Mouse (Mus musculus) left cerebral cortex, adult 2 months (tissue): ENCODE measurements around the gene Scn4b. TPM values are rescaled to one million over a fixed set of nuclear protein-coding genes. Genes with fewer than 3 reads are reported as not detected.
A peak's percentile ranks its signal among the peaks of the same experiment; 100 is the strongest.

ENCODE experiments used
- DNase-seq, 2 experiments: peaks; one replicate each; pipeline ENCODE4 v3.0.0; 2021 to 2022; ENCODE audit warnings: low spot score in 2 of 2, mixed read lengths in 1 of 2; ENCODE audit errors: extremely low spot score in 1 of 2
- H3K27ac ChIP-seq: fragments of 200-600 bp; 2 replicates; pipeline ENCODE4 v1.8.1; 2022
- H3K4me3 ChIP-seq: fragments of 200-600 bp; 2 replicates; pipeline ENCODE4 v1.8.1; 2022
- CTCF ChIP-seq: fragments of 200-600 bp; IDR thresholded peaks from 2 replicates; pipeline ENCODE4 v1.8.1; 2022; ENCODE audit warnings: antibody characterized with exemption, mild to moderate bottlenecking, moderate library complexity
- intact Hi-C: fragments of 180-260 bp; cut with DNase I; formaldehyde crosslinking; loops from one replicate; pipeline ENCODE4 v1.15.1; 2025
- total RNA-seq, 2 experiments: library from RNA; stranded (reverse); gene quantifications; 2 replicates each; pipeline ENCODE4 v1.2.3; 2021

Gene Scn4b
- total RNA-seq, 2 experiments from 2014 or later: 52.1 to 74.9 TPM

GRCm38 (mm10) chr9:45130119-45130518, 8.1 kb upstream of the Scn4b start:
- Histone ChIP-seq H3K27ac (no peak overlapping the region), H3K4me3 (no peak overlapping the region)
- intact Hi-C loops: no loop called here
- no peak for DNase-seq
- TF ChIP-seq CTCF: no peak

GRCm38 (mm10) chr9:45133484-45134310, 4.5 kb upstream of the Scn4b start:
- DNase-seq: no peak
- intact Hi-C loops: no loop called here
- no peak overlapping the region for H3K4me3 ChIP-seq
- peak; percentile 55 for TF ChIP-seq CTCF
- H3K27ac ChIP-seq: no peak overlapping the region

GRCm38 (mm10) chr9:45136442-45137169, 1.6 kb upstream of the Scn4b start:
- Histone ChIP-seq H3K27ac (no peak overlapping the region), H3K4me3 (no peak overlapping the region)
- TF ChIP-seq CTCF: no peak
- no peak for DNase-seq
- intact Hi-C loops: no loop called here

- DNase-seq: no peak
Measured at GRCm38 (mm10) chr9:45139082-45139481, 887 bp downstream of the Scn4b start.

GRCm38 (mm10) chr9:45140945-45141344, 2.8 kb downstream of the Scn4b start:
- Histone ChIP-seq H3K27ac (no peak overlapping the region), H3K4me3 (no peak overlapping the region)
- TF ChIP-seq CTCF: no peak
- intact Hi-C loops: loop anchor here (10.0 kb wide), 1 partner anchor 326 kb away; no protein-coding TSS in a partner anchor
- DNase-seq: no peak

More at GRCm38 (mm10) chr9:45139082-45139481, 887 bp downstream of the Scn4b start:
- H3K4me3 ChIP-seq: peak overlapping the region; percentile 60
- intact Hi-C loops: no loop called here
- no peak for TF ChIP-seq CTCF
- H3K27ac ChIP-seq: peak overlapping the region; percentile 74

GRCm38 (mm10) chr9:45142686-45143085, 4.5 kb downstream of the Scn4b start:
- Histone ChIP-seq H3K27ac (no peak overlapping the region), H3K4me3 (no peak overlapping the region)
- no peak for TF ChIP-seq CTCF
- intact Hi-C loops: loop anchor here (10.0 kb wide), 1 partner anchor 328 kb away; no protein-coding TSS in a partner anchor
- no peak for DNase-seq

GRCm38 (mm10) chr9:45145533-45146266, 7.5 kb downstream of the Scn4b start:
- DNase-seq: peak in 1 of 2 experiments; percentile 43
- peak overlapping the region; percentile 50 for H3K4me3 ChIP-seq
- peak; percentile 36 for TF ChIP-seq CTCF
- peak overlapping the region; percentile 85 for H3K27ac ChIP-seq
- intact Hi-C loops: loop anchor here (1.0 to 10.0 kb wide), 5 partner anchors 91 to 331 kb away; partner anchors contain the start of gene Mpzl3

GRCm38 (mm10) chr9:45146267-45146597, 8.0 kb downstream of the Scn4b start:
- intact Hi-C loops: loop anchor here (1.0 to 10.0 kb wide), 3 partner anchors 123 to 331 kb away; no protein-coding TSS in a partner anchor
- Histone ChIP-seq H3K27ac (peak overlapping the region; percentile 85), H3K4me3 (peak overlapping the region; percentile 50)
- TF ChIP-seq CTCF: peak; percentile 94
- peak; percentile 72 to 82 for DNase-seq

GRCm38 (mm10) chr9:45150933-45151332, 12.7 kb downstream of the Scn4b start:
- intact Hi-C loops: no loop called here
- DNase-seq: no peak
- no peak for TF ChIP-seq CTCF
- Histone ChIP-seq H3K4me3 (no peak overlapping the region), H3K27ac (peak overlapping the region; percentile 19; the same call in 1 of the 2 replicates)

GRCm38 (mm10) chr9:45153361-45153760, 15.2 kb downstream of the Scn4b start:
- no peak for DNase-seq
- no peak for TF ChIP-seq CTCF
- H3K27ac ChIP-seq: no peak overlapping the region
- intact Hi-C loops: no loop called here
- H3K4me3 ChIP-seq: no peak overlapping the region

- intact Hi-C loops: no loop called here
- DNase-seq: no peak
- TF ChIP-seq CTCF: no peak
- Histone ChIP-seq H3K27ac (peak overlapping the region; percentile 80), H3K4me3 (no peak overlapping the region)
Measured at GRCm38 (mm10) chr9:45167903-45168302, 29.7 kb downstream of the Scn4b start.
